Mouse (Mus musculus) neural tube, embryonic 14.5 days (tissue): ENCODE measurements around the gene Gm5447. TPM values are rescaled to one million over a fixed set of nuclear protein-coding genes. Genes with fewer than 3 reads are reported as not detected.
A peak's percentile ranks its signal among the peaks of the same experiment; 100 is the strongest.

Experiments
- ATAC-seq: fragments of 200-750 bp; cut with Nextera tagmentation; 2 replicates; pipeline ENCODE4 v1.8.0; 2017; ENCODE audit warnings: low read depth, mild to moderate bottlenecking, moderate TSS enrichment, moderate library complexity
- H3K27ac ChIP-seq: fragments of 300-500 bp; sonication (generic); 2 replicates; pipeline ENCODE4 v1.5.1; 2014; ENCODE audit warnings: low read depth, mild to moderate bottlenecking, control low read depth, low read length, moderate library complexity, mixed read lengths
- H3K27me3 ChIP-seq: fragments of 300-500 bp; sonication (generic); 2 replicates; pipeline ENCODE4 v1.6.1; 2014; ENCODE audit warnings: low read length; ENCODE audit not compliant: control insufficient read depth, insufficient read depth
- H3K36me3 ChIP-seq: fragments of 300-500 bp; sonication (generic); 2 replicates; pipeline ENCODE4 v1.6.1; 2014; ENCODE audit warnings: low read length, mixed read lengths; ENCODE audit not compliant: control insufficient read depth, insufficient read depth
- H3K4me1 ChIP-seq: fragments of 300-500 bp; sonication (generic); 2 replicates; pipeline ENCODE4 v1.6.1; 2014; ENCODE audit warnings: low read length; ENCODE audit not compliant: control insufficient read depth, insufficient read depth
- H3K4me2 ChIP-seq: fragments of 300-500 bp; sonication (generic); 2 replicates; pipeline ENCODE4 v1.6.1; 2014; ENCODE audit warnings: mild to moderate bottlenecking, low read depth, low read length, control low read depth
- H3K4me3 ChIP-seq: fragments of 300-500 bp; sonication (generic); 2 replicates; pipeline ENCODE4 v1.5.1; 2014; ENCODE audit warnings: low read depth, low read length, control low read depth, mixed read lengths
- H3K9ac ChIP-seq: fragments of 300-500 bp; sonication (generic); replicated peaks from 2 replicates; pipeline ENCODE4 v1.6.1; 2014; ENCODE audit warnings: low read depth, mild to moderate bottlenecking, control low read depth, low read length, mixed read lengths
- H3K9me3 ChIP-seq: fragments of 300-500 bp; sonication (generic); 2 replicates; pipeline ENCODE4 v1.6.1; 2016; ENCODE audit warnings: low read length; ENCODE audit not compliant: control insufficient read depth
- WGBS: fragments of 180-500 bp; shearing (Covaris S2); extraction: QIAGEN DNeasy Blood & Tissue Kit; methylation state at CpG from one replicate; pipeline ENCODE4 v1.1.7; 2014; 5-methylcytosine and 5-hydroxymethylcytosine counted together
- polyA plus RNA-seq: library from polyadenylated mRNA; unstranded; fragments of >200 nt; fragmentation: Nextera tagmentation; extraction: Ambion mirVana; gene quantifications from 2 replicates; pipeline ENCODE4 v1.2.1, GENCODE M21; 2014

Gene Gm5447
- polyA plus RNA-seq: not detected in 2 replicates

DNA sequence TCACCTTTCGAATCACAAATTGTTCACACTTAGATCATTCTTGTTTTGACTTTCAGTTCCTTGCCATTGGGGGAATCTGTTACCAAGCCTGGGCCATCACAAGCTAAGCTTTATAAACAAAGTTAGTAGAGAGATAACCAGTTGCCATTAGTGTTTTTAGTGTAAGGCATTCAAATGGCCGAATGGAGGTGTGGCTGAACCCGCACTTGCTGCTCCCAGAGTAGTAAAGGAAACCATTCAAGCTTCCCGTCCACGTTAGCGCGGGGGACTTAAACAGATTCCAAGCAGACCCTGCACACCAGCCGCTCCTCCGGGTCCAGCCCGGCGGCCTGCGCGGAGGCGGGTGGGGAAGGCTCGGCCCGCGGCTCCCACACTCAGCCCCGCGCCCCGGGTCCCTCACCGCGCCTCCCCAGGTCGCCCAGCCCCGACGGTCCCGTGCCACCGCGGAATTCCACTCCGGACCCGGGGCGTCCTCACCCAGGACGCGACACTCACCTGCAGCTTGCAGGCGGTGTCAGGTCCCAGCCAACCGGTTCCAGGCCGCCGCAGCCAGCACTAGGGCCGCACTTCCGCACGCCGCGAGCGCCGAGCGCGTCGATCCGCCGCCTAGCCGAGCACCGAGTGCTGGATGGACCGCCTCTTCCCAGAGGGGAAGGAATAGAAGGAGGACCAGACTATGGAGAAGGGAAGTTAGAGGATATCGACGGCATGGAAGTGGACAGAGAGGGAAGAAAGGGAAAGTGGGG is at the start of gene Gm5447, which contains the start of gene Exoc2:
Gene Gm5447 (plus strand): TSS at position 704 of the 746 bp plus-strand sequence.
Gene Exoc2 (minus strand): TSS at position 593 of the 746 bp plus-strand sequence.
- Histone ChIP-seq H3K4me2 (peak within 1 kb of the TSS; percentile 62), H3K9me3 (no peaks in the 10 kb centered on the region), H3K4me3 (peak within 1 kb of the TSS; percentile 72), H3K9ac (peak within 1 kb of the TSS; percentile 72), H3K4me1 (no peaks in the 10 kb centered on the region), H3K27me3 (no peaks in the 10 kb centered on the region), H3K27ac (peak within 1 kb of the TSS; percentile 77), H3K36me3 (no peaks in the 10 kb centered on the region)
- peak; percentile 99 for ATAC-seq
- under 1% methylated on average over 54 of the region's 54 CpGs for WGBS

- no peak for ATAC-seq
- Histone ChIP-seq H3K4me3 (no peak overlapping the region), H3K4me1 (no peaks in the 10 kb centered on the region), H3K9ac (no peak overlapping the region), H3K4me2 (no peak overlapping the region), H3K27me3 (no peaks in the 10 kb centered on the region), H3K36me3 (peaks cover 7% of the 10 kb centered on the region; the same call in 1 of the 2 replicates), H3K27ac (no peak overlapping the region), H3K9me3 (no peaks in the 10 kb centered on the region)
- 87% methylated on average over 6 of the region's 6 CpGs for WGBS
These were observed 49.7 kb upstream of the Gm5447 start for GRCm38 (mm10) chr13:30924269-30924668.

- Histone ChIP-seq H3K4me3 (no peak overlapping the region), H3K9me3 (no peaks in the 10 kb centered on the region), H3K4me1 (no peaks in the 10 kb centered on the region), H3K27ac (no peak overlapping the region), H3K4me2 (no peak overlapping the region), H3K27me3 (no peaks in the 10 kb centered on the region), H3K36me3 (peaks cover 7% of the 10 kb centered on the region; the same call in 1 of the 2 replicates), H3K9ac (no peak overlapping the region)
- ATAC-seq: no peak
- WGBS: 96% methylated on average over 2 of the region's 2 CpGs
These were observed 44.9 kb upstream of the Gm5447 start for GRCm38 (mm10) chr13:30929119-30929518.

GRCm38 (mm10) chr13:30931613-30932012 is 42.4 kb upstream of the Gm5447 start:
- 85% methylated on average over 4 of the region's 4 CpGs for WGBS
- H3K4me1 ChIP-seq: no peaks in the 10 kb centered on the region
- H3K4me2 ChIP-seq: no peak overlapping the region
- H3K9ac ChIP-seq: no peak overlapping the region
- no peak for ATAC-seq
- H3K36me3 ChIP-seq: no peaks in the 10 kb centered on the region
- no peak overlapping the region for H3K4me3 ChIP-seq
- H3K27ac ChIP-seq: no peak overlapping the region
- H3K27me3 ChIP-seq: no peaks in the 10 kb centered on the region
- H3K9me3 ChIP-seq: no peaks in the 10 kb centered on the region

- Histone ChIP-seq H3K4me1 (no peaks in the 10 kb centered on the region), H3K9me3 (no peaks in the 10 kb centered on the region), H3K36me3 (no peaks in the 10 kb centered on the region), H3K27ac (no peak overlapping the region), H3K4me3 (no peak overlapping the region), H3K27me3 (no peaks in the 10 kb centered on the region), H3K4me2 (no peak overlapping the region), H3K9ac (no peak overlapping the region)
- ATAC-seq: no peak
- WGBS: 75% methylated on average over 6 of the region's 6 CpGs
These were observed 41.0 kb upstream of the Gm5447 start for GRCm38 (mm10) chr13:30932972-30933371.

- H3K4me2 ChIP-seq: no peak overlapping the region
- H3K36me3 ChIP-seq: no peaks in the 10 kb centered on the region
- no peaks in the 10 kb centered on the region for H3K27me3 ChIP-seq
- no peaks in the 10 kb centered on the region for H3K4me1 ChIP-seq
- no peak overlapping the region for H3K4me3 ChIP-seq
- H3K9ac ChIP-seq: no peak overlapping the region
- no peak overlapping the region for H3K27ac ChIP-seq
- no peak for ATAC-seq
- no peaks in the 10 kb centered on the region for H3K9me3 ChIP-seq
These were observed 28.2 kb upstream of the Gm5447 start for GRCm38 (mm10) chr13:30945788-30946187.

DNA sequence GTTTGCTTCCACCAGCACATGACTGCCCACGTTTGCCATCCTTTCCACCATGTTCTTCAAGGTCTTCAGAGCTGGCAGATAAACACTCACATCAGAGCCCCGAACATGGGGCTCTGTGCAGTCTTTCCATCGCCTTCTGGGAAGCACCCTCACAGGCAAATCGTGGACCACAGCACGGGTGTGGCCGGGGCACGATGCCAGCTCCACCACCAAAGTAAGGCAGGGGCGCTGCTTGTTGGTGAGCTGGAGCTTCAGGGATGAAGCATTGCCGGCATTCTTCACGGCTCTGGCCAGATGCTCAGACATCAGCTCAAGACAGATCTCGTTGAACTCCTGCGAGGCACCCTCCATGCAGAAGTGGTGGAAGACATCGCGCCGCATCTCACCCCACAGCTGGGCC is 26.9 kb upstream of the Gm5447 start:
- Histone ChIP-seq H3K4me1 (no peaks in the 10 kb centered on the region), H3K27me3 (no peaks in the 10 kb centered on the region), H3K9ac (no peak overlapping the region), H3K4me3 (no peak overlapping the region), H3K9me3 (no peaks in the 10 kb centered on the region), H3K4me2 (no peak overlapping the region), H3K36me3 (no peaks in the 10 kb centered on the region), H3K27ac (no peak overlapping the region)
- 95% methylated on average over 15 of the region's 15 CpGs for WGBS
- no peak for ATAC-seq

DNA sequence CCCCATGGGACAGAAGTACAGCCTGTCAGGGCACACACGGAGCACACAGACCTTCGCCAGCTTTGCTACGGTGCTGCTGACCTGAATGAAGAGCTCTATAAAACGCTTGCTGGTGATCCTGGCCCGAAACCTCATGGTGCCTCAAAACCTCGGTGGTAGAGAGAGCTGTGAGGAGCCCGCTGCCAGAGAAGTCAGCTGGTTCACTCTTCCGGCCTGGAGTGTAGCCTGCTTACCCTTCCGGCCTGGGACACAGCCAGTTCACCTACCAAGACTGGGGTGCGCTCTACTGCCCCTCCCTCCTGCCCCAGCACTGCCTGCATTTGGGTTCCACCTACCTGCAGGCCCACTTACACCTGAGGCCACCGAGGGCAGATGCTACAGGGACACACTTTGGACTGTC is 26.5 kb upstream of the Gm5447 start, which contains the start of gene Hus1b:
Gene Hus1b (minus strand): TSS at position 220 of the 400 bp plus-strand sequence.
- no peaks in the 10 kb centered on the region for H3K27me3 ChIP-seq
- H3K4me1 ChIP-seq: no peaks in the 10 kb centered on the region
- no peak within 1 kb of the TSS for H3K27ac ChIP-seq
- no peak within 1 kb of the TSS for H3K4me3 ChIP-seq
- ATAC-seq: no peak
- no peak within 1 kb of the TSS for H3K9ac ChIP-seq
- H3K4me2 ChIP-seq: no peak within 1 kb of the TSS
- H3K9me3 ChIP-seq: no peaks in the 10 kb centered on the region
- 95% methylated on average over 11 of the region's 11 CpGs for WGBS
- H3K36me3 ChIP-seq: no peaks in the 10 kb centered on the region

GRCm38 (mm10) chr13:30949181-30949580 is 24.8 kb upstream of the Gm5447 start:
- ATAC-seq: no peak
- WGBS: over 99% methylated on average over 9 of the region's 9 CpGs
- Histone ChIP-seq H3K9me3 (no peaks in the 10 kb centered on the region), H3K4me3 (no peak overlapping the region), H3K4me1 (no peaks in the 10 kb centered on the region), H3K27ac (no peak overlapping the region), H3K27me3 (no peaks in the 10 kb centered on the region), H3K36me3 (no peaks in the 10 kb centered on the region), H3K9ac (no peak overlapping the region), H3K4me2 (no peak overlapping the region)
